Mouse (Mus musculus) heart, postnatal 25 days (tissue): ENCODE results near the gene Uba52. TPM values are rescaled to one million over a fixed set of nuclear protein-coding genes. Genes with fewer than 3 reads are reported as not detected.

ENCODE experiments used
- DNase-seq: peaks from one replicate; pipeline ENCODE4 v3.0.0; 2022; ENCODE audit warnings: low spot score
- intact Hi-C: fragments of 180-260 bp; cut with DNase I; formaldehyde crosslinking; loops from one replicate; pipeline ENCODE4 v1.15.1; 2025
- total RNA-seq, 2 experiments: library from RNA; stranded (reverse); gene quantifications; 2 replicates each; pipeline ENCODE4 v1.2.3; 2021

Uba52 gene
- total RNA-seq, 2 experiments from 2014 or later: 1,533 to 1,573 TPM

GRCm38 (mm10) chr8:70506328-70507026 is 4.1 kb downstream of the Uba52 start, which contains the start of gene Rex1bd:
TSS of gene Rex1bd (minus strand) at chr8:70506752.
- intact Hi-C loops: no loop called here
- DNase-seq: peak; percentile 86

GRCm38 (mm10) chr8:70505698-70506327 is 4.8 kb downstream of the Uba52 start:
- intact Hi-C loops: no loop called here
- DNase-seq: no peak

GRCm38 (mm10) chr8:70504851-70505250 is 5.8 kb downstream of the Uba52 start:
- intact Hi-C loops: loop anchor here (5.0 kb wide), 1 partner anchor 68 kb away; the partner anchor contains the start of gene Crtc1
- no peak for DNase-seq

GRCm38 (mm10) chr8:70504291-70504716 is 6.3 kb downstream of the Uba52 start:
- peak; percentile 34 for DNase-seq
- intact Hi-C loops: loop anchor here (5.0 kb wide), 1 partner anchor 67 kb away; the partner anchor contains the start of gene Crtc1

- peak; percentile 37 for DNase-seq
- intact Hi-C loops: loop anchor here (1.0 to 5.0 kb wide), 2 partner anchors 66 to 120 kb away; partner anchors contain the start of gene Crtc1
These were observed 7.4 kb downstream of the Uba52 start for GRCm38 (mm10) chr8:70503062-70503750.

- DNase-seq: no peak
- intact Hi-C loops: loop anchor here (5.0 kb wide), 1 partner anchor 65 kb away; the partner anchor contains the start of gene Crtc1
These were observed 8.1 kb downstream of the Uba52 start for GRCm38 (mm10) chr8:70502540-70502939.

GRCm38 (mm10) chr8:70501820-70502529 is 8.6 kb downstream of the Uba52 start:
- peak; percentile 35 for DNase-seq
- intact Hi-C loops: loop anchor here (5.0 kb wide), 1 partner anchor 65 kb away; the partner anchor contains the start of gene Crtc1

GRCm38 (mm10) chr8:70500386-70501301 is 10.0 kb downstream of the Uba52 start:
- intact Hi-C loops: loop anchor here (5.0 kb wide), 1 partner anchor 63 kb away; the partner anchor contains the start of gene Crtc1
- DNase-seq: no peak

GRCm38 (mm10) chr8:70495771-70496062 is 14.9 kb downstream of the Uba52 start:
- no peak for DNase-seq
- intact Hi-C loops: no loop called here

GRCm38 (mm10) chr8:70495001-70495770 is 15.4 kb downstream of the Uba52 start:
- DNase-seq: no peak
- intact Hi-C loops: no loop called here

- intact Hi-C loops: no loop called here
- no peak for DNase-seq
These were observed 16.1 kb downstream of the Uba52 start for GRCm38 (mm10) chr8:70494416-70494945.

GRCm38 (mm10) chr8:70493692-70494415 is 16.7 kb downstream of the Uba52 start:
- intact Hi-C loops: no loop called here
- no peak for DNase-seq

GRCm38 (mm10) chr8:70492664-70493640 is 17.6 kb downstream of the Uba52 start, which contains the start of gene Crlf1:
TSS of gene Crlf1 (plus strand) at chr8:70493158.
- no peak for DNase-seq
- intact Hi-C loops: no loop called here

GRCm38 (mm10) chr8:70490880-70491495 is 19.6 kb downstream of the Uba52 start:
- intact Hi-C loops: no loop called here
- no peak for DNase-seq

- no peak for DNase-seq
- intact Hi-C loops: no loop called here
These were observed 20.3 kb downstream of the Uba52 start for GRCm38 (mm10) chr8:70490061-70490879.
